Mouse (Mus musculus) lung, postnatal 0 days (tissue): ENCODE data around the gene Gm17349.

Source experiments
- CTCF ChIP-seq: IDR thresholded peaks from 2 replicates; pipeline ENCODE4 v1.5.1; 2016; ENCODE audit warnings: antibody characterized with exemption, mild to moderate bottlenecking
- EP300 ChIP-seq: IDR thresholded peaks from 2 replicates; pipeline ENCODE4 v1.6.1; 2016; ENCODE audit warnings: antibody characterized with exemption, mild to moderate bottlenecking, control low read depth

DNA sequence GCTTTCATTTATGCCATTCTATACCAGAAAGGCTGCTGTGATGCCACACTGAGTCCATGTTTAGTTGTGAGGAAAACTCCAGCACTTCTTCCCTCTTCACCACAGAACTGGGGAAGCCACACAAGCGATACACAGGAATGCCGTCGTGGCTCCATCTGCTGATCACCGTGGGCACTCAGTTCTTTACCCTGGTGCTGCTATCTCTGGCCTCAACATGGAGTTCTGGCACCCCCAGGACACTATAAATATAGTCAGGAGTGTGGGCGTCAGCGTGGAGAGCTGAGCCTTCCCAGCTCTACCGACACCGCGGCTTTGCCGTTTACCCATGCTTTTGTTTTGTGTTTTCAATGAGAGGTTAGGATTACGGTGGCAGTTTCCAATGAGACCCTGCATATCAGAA, 31.4 kb upstream of the Gm17349 start:
- TF ChIP-seq EP300 (no peak), CTCF (no peak)
